Mouse (Mus musculus): ENCODE data around the gene Pkn1.

Pkn1 gene

DNA sequence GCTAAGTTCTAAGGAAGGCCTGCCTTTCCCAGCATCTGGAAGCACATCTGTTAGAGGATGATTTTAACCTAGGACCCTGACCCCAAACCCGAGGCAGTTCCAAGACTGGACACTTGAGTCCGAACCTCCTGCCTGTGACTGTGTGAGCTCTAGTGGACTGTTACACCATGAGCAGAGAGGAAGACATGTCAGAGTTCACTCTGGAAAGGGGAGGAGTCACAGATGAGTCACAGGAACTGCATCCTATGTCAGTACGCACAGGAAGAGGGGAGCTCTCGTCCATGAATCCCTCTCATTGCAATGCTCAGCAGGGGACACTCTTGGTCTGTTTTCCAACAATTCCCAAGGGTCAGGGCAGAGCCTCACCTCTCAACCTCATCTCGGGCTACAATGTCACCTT lies 26.0 kb downstream of the Pkn1 start:
- no peak for TF ChIP-seq GATA4 (IDR thresholded peaks at IDR 0.05; ENCODE audit: insufficient replicate concordance, low read length)

DNA sequence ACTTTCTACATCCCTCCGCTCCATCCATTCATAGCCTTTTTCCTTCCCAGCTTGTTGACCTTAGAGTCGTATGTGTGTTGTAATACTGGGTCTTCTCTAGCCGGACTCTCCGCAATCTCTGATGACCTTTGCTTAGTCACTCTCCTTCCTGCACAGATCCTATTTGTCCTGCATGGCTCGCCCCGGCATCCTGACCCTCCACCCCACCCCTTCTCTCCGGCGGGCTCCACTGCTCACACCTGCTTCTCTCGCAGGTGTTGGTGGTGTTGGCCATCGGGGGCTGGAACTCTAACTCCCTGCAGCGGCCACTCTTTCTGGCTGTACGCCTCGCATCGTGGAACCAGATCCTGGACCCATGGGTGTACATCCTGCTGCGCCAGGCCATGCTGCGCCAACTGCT lies 30.0 kb downstream of the Pkn1 start:
- no peak for TF ChIP-seq GATA4 (IDR thresholded peaks at IDR 0.05; ENCODE audit: insufficient replicate concordance, low read length)

DNA sequence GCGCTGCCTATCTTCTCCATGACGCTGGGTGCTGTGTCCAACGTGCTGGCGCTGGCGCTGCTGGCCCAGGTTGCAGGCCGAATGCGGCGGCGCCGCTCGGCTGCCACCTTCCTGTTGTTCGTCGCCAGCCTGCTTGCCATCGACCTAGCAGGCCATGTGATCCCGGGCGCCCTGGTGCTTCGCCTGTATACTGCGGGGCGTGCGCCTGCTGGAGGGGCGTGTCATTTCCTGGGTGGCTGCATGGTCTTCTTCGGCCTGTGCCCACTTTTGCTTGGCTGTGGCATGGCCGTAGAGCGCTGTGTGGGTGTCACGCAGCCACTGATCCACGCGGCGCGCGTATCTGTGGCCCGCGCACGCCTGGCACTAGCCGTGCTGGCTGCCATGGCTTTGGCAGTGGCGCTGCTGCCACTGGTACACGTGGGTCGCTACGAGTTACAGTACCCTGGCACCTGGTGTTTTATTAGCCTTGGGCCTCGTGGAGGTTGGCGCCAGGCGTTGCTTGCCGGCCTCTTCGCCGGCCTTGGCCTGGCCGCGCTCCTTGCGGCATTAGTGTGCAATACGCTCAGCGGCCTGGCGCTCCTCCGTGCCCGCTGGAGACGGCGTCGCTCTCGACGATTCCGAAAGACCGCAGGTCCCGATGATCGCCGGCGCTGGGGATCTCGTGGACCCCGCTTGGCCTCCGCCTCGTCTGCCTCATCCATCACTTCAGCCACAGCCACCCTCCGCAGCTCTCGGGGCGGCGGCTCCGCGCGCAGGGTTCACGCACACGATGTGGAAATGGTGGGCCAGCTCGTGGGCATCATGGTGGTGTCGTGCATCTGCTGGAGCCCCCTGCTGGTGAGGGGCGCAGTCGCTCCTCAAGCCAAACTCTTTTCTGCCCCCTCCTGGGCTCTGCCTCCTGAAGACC lies 30.7 kb downstream of the Pkn1 start:
- TF ChIP-seq GATA4 (IDR thresholded peaks at IDR 0.05; ENCODE audit: insufficient replicate concordance, low read length) = no peak

DNA sequence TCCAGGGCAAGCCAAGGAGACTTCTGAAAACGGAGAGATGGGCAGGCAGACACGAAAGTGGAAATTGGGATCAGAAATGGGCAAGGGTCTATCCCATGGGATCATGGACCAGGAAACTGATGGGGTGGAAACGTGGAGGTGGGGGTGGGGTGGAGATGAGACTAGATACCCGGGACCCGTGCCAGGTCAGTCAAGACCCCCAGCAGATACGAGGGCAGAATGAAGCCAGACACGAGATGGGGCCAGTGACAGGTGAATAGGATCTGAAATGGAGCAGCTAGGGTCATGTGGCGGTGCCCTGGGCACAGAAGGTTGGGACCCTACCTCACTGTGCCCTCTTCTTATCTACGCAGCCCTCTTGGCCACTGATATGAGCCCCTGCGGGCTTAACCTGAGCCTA lies 31.5 kb downstream of the Pkn1 start:
- TF ChIP-seq GATA4 (IDR thresholded peaks at IDR 0.05; ENCODE audit: insufficient replicate concordance, low read length) = no peak

DNA sequence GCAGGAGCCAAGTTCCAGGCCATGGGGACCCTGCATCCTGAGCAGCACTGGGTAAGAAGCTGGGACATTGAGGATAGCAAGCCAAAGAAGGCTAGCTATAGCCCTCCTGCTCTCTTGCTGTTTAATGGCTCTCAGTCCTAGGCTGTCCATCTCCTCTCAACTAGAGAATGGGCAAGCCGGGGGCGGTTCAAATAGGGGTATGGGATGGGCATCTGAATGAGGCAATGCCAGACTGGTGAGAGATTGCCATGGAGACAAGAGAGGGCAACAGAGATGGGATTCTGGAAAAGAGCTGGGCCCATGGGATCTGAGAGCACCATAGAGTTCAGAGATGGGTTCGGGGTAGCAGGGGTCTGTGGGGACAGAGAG lies 32.1 kb downstream of the Pkn1 start:
- no peak for TF ChIP-seq GATA4 (IDR thresholded peaks at IDR 0.05; ENCODE audit: insufficient replicate concordance, low read length)

DNA sequence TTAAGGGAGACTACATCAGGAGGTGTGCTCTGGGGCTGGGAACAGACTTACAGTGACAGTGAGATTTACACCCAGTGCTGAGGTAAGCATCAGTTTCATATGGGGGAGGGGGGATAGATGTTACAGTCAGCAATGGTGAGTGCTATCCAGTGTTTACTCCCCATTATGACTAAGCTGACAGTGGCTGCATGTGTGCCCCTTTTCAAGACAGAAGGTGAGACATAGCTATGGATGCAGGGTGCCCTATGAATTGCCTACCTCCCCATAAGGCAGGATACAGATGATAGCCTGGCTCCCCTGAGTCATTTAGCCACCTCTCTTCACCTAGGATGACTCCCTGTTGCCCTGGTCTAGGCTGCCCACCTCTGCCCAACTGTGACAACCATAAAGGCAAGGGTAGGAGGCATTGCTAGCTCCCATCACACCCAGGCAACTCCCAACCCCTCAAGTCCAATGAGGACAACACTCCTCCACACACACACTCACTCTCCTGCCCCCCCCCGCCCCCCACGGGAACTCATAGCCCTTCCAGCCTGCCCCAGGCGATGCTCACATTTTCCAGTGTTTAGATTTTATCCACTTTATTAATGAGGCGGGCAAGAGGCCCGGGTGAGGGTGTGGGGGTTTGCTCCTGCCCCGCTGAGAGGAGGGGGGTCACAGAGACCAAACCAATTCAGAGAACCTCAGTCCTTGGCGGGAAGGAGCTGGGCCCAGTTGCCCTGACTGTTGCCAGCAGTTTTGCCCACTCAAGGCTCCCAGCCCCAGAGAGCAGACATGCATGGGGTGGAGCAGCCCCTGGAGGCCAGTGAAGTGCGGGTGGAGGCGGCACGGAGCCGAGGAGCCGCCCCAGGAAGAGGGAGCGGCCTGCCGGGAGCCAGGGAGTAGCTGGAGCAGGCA lies 32.8 kb downstream of the Pkn1 start, which contains the start of gene Ptger1:
Gene Ptger1, plus strand, starts transcription at position 710 of the 897 bp plus-strand sequence.
- no peak for TF ChIP-seq GATA4 (IDR thresholded peaks at IDR 0.05; ENCODE audit: insufficient replicate concordance, low read length)

DNA sequence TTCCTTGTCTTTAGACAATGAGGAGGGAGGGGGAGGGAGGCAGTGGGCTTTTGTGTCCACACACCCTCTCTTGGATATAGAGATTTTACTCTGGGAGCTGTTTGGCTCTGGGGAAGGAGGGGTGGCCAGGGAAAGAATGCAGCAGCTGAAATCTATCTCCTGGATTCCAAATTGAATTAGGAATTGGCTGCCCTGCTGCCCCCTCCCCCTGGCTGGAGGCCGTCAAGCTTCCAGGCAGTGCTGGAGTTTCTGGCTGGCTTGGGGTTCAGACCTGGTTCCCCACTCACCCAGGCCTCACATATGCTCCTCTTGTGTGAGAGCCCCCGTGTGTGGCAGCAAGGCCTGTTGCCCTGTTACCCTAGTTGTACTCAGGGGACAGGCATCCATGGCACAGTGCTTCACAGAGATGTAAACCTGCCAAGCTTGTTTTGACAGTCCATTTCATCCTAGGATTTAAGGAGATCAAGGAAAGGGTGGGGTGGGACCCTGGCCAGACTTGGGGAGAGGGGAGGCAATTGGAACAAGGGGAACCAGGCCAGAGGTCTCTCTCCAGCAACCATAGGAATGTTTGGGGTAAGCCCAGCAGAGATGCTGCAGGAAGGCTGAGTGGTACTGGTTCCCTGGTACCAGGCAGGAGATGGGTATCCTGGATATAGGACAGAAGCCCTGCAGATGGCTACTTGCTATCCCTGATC lies 33.9 kb downstream of the Pkn1 start:
- TF ChIP-seq GATA4 (IDR thresholded peaks at IDR 0.05; ENCODE audit: insufficient replicate concordance, low read length) = no peak

DNA sequence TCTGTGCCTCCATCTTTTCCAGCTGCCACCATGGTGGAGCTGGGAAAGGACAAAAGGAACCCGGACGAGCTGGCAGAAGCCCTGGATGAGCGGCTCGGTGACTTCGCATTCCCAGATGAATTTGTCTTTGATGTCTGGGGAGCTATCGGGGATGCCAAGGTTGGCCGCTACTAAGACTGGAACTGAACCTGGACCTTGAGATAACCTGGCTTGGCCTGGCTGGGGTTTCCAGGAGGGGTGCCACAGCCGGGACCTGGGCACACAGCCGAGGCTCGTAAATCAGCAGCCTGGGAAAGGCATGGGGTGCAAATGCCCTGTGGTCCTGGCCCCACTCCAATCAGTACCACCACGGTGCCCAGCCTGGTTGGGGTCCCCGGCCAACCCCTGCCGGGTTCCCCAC lies 34.9 kb downstream of the Pkn1 start:
- TF ChIP-seq GATA4 (IDR thresholded peaks at IDR 0.05; ENCODE audit: insufficient replicate concordance, low read length) = no peak

DNA sequence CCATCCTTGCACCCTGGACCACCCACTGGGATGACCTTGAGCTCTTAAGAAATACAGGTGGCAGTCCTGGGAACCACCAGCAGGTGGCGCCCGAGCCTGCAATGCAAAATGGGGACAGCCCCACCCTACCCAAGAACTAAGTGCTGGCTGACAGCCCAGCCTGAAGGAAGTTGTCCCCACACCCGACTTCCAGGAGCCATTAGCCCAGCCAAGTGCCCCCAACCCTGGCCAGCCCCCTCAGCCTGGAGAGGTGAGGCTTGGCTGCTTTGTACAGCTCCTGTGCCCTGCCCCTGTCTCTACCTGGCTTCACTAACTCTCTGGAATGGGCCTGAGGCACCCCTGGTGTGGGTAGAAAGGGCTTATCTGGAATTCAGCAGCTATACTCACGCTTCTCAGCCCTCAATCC lies 36.6 kb downstream of the Pkn1 start:
- no peak for TF ChIP-seq GATA4 (IDR thresholded peaks at IDR 0.05; ENCODE audit: insufficient replicate concordance, low read length)

DNA sequence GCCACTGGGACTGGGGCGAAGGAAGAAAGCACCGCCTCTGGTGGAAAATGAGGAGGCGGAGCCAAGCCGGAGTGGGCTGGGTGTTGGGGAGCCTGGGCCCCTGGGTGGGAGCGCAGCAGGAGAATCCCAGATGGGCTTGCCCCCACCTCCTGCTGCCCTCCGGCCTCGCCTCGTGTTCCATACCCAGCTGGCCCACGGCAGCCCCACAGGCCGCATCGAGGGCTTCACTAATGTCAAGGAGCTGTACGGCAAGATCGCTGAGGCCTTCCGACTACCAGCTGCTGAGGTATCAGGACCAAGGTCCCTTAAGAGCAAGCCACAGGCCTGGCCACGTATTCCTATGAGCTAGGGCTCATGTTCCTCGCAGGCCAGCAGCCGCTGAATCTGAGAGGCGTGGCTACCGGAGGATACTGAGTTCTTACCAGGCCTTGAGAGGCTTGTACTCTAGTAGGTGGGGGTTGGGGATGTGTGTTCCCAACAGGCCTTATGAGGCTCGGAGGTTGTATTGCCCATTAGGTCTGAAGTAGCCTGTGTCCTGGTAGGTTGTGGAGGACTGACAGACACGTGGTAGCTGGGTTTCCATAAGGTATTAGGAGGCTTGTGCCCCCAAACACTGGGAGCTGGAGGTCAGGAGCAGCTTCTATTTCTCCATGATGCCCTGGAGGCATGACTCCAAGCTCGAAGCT lies 37.8 kb downstream of the Pkn1 start:
- no peak for TF ChIP-seq GATA4 (IDR thresholded peaks at IDR 0.05; ENCODE audit: insufficient replicate concordance, low read length)

DNA sequence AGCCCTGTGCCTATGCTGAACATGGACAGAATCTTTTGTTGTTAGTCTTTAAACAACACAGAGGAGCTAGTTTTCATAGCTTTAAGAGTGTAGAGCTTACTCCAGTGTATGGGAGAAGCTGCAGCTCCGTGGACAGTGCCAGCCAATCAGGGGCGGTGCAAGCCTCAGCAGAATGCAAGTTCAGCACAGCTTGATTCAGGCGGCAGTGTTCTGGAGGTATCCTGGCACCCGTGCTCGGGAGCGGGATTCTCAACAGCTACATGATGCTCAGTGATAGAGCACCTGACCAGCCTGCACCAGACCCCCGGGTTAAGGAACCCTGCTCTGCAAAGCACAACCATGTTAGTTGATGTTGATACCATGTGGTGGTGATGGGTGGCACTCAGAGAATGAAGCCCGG lies 38.4 kb downstream of the Pkn1 start:
- no peak for TF ChIP-seq GATA4 (IDR thresholded peaks at IDR 0.05; ENCODE audit: insufficient replicate concordance, low read length)

DNA sequence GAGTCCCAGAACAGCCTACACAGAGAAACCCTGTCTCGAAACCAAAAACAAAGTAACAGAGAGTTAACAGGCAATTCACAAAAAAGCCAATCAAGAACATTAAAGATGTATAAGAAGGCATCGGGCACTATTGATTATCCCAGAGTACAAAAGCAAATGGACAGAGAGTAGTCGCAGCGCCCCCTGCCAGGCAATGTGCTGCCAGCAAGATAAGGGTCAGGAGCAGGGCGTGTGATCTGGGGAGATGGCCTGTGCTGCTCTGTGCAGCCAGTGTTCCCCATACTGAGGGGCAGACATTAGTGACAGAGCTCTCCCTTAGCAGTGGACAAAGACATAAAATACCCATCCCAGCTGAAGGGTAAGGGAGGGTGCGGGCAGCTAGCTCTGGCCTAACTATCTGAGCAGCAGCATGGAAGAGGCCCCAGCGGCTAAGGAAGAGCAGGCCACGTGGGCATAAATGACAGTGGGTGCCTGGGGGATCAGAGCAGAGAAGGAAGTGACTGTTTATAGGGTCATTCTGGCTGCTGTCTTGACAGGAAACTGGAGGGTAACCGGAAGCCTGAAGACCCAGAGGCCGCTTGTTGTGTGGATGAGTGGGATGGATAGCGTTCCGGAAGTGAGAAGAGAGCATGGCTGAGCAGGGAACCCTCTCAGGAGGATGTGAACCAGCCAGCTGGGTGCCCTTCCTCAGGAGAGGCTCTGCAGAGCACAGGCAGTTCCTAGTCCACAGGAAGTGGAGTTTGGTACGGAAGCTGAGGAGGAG lies 42.3 kb downstream of the Pkn1 start:
- TF ChIP-seq GATA4 (IDR thresholded peaks at IDR 0.05; ENCODE audit: insufficient replicate concordance, low read length) = no peak; the same call in 1 of the 2 replicates

DNA sequence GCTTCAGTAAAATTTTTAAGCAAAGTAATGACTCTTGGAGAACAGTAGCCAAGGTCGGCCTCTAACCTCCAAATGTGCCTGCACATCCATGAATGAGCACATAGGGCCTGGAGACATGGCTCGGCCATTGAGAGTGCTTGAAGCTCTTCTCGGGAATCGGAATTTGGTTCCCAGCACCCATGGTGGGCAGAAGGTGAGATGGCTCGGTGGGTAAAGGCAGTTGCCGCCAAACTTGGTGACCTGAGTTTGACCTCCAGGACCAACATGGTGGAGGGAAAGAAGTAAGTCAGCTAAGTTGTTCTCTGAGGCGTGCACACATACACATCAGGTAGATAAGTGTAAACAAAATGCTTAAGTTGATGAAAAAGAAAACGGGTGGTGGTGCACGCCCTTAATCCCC lies 42.9 kb downstream of the Pkn1 start:
- no peak for TF ChIP-seq GATA4 (IDR thresholded peaks at IDR 0.05; ENCODE audit: insufficient replicate concordance, low read length)

DNA sequence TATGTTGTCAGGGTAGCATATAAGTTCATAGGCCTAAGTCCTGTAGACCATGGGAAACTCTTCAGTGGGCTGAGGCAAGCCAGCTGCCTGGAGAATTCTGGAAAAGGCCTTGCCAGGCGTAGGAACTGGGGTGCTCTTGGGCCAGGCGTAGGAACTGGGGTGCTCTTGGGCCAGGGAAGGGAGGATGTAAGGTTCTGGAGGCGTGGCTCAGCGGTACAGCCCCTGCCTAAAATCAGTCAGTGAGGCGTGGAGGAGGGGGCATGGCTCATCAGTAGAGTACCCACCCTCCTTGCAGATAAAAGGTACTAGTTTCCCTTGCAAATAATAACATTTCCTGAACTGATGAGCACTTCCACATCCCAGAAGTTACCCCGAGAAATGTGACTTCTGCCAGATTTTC lies 44.3 kb downstream of the Pkn1 start:
- no peak for TF ChIP-seq GATA4 (IDR thresholded peaks at IDR 0.05; ENCODE audit: insufficient replicate concordance, low read length)

Data from liver, adult (tissue).